Comparison of ENCODE assay signal across 8 mouse cellular contexts in genomic region chr7:12422245-12422849, GRCm38 (mm10). TPM values are rescaled to one million over a fixed set of nuclear protein-coding genes. Genes with fewer than 3 reads are reported as not detected.
A peak's percentile ranks its signal among the peaks of the same experiment; 100 is the strongest.
DNase-seq lines count a peak whose midpoint lies in the region; ATAC-seq and TF ChIP-seq lines count a peak whose summit lies in the region.

Zfp551 (minus strand) TSS chr7:12422751.

- peak within 1 kb of the TSS; percentile 6; the same call in 1 of the 2 replicates for H3K27ac ChIP-seq in forebrain, embryonic 14.5 days (ENCODE audit: low read depth, low read length)
- no peak within 1 kb of the TSS for H3K27ac ChIP-seq in liver, embryonic 15.5 days (replicated peaks)
- no peak within 1 kb of the TSS for H3K27ac ChIP-seq in neural tube, embryonic 13.5 days (replicated peaks)
- peak within 1 kb of the TSS; percentile 27 for H3K27ac ChIP-seq in testis, adult 2 months (ENCODE audit: control insufficient read depth, insufficient read depth, low read depth, low read length)

- no peaks in the 10 kb centered on the region for H3K36me3 ChIP-seq in E14TG2a.4 (ENCODE audit: insufficient read depth, low read length)
- peaks cover 5% of the 10 kb centered on the region; the same call in 1 of the 2 replicates for H3K36me3 ChIP-seq in forebrain, embryonic 14.5 days (ENCODE audit: control insufficient read depth, insufficient read depth, low read length)
- no peaks in the 10 kb centered on the region for H3K36me3 ChIP-seq in liver, embryonic 15.5 days (replicated peaks)
- peaks cover 31% of the 10 kb centered on the region for H3K36me3 ChIP-seq in neural tube, embryonic 13.5 days
- H3K36me3 ChIP-seq in testis, adult 2 months (ENCODE audit: control insufficient read depth, insufficient read depth, low read length), result no peaks in the 10 kb centered on the region

- peak; percentile 93 for ATAC-seq in forebrain, embryonic 14.5 days
- ATAC-seq in liver, embryonic 15.5 days (ENCODE audit: insufficient read depth), result peak; percentile 91
- peak; percentile 96 for ATAC-seq in neural tube, embryonic 13.5 days (ENCODE audit: low read depth)

- peak within 1 kb of the TSS; percentile 55 for H3K4me2 ChIP-seq in forebrain, embryonic 14.5 days (ENCODE audit: low read length)
- peak within 1 kb of the TSS; percentile 68 for H3K4me2 ChIP-seq in liver, embryonic 15.5 days
- peak within 1 kb of the TSS; percentile 60 for H3K4me2 ChIP-seq in neural tube, embryonic 13.5 days

- intact Hi-C loops in heart, postnatal 10 days (cut with DNase I), result loop anchor here (5.0 kb wide), 1 partner anchor 55 kb away; the partner anchor contains the start of gene Zfp606

- TF ChIP-seq CTCF in E14TG2a.4 (conservative IDR thresholded peaks at IDR 0.05; ENCODE audit: low read length), result no peak
- no peak for TF ChIP-seq CTCF in testis, adult 2 months (IDR thresholded peaks at IDR 0.05; ENCODE audit: control insufficient read depth, insufficient read depth, insufficient replicate concordance, low read depth, low read length)

- H3K9ac ChIP-seq in forebrain, embryonic 14.5 days (ENCODE audit: low read length), result peak within 1 kb of the TSS; percentile 79
- H3K9ac ChIP-seq in liver, embryonic 15.5 days, result peak within 1 kb of the TSS; percentile 52
- H3K9ac ChIP-seq in neural tube, embryonic 13.5 days, result peak within 1 kb of the TSS; percentile 83

- H3K9me3 ChIP-seq in E14TG2a.4 (ENCODE audit: low read length), result no peaks in the 10 kb centered on the region
- 0 out of 2 replicates have a peak, but pooled peaks cover 3% of the 10 kb centered on the region for H3K9me3 ChIP-seq in forebrain, embryonic 14.5 days (replicated peaks; ENCODE audit: control insufficient read depth, low read length)
- H3K9me3 ChIP-seq in liver, embryonic 15.5 days (replicated peaks), result no peaks in the 10 kb centered on the region
- 0 out of 2 replicates have a peak, but pooled peaks cover 16% of the 10 kb centered on the region for H3K9me3 ChIP-seq in neural tube, embryonic 13.5 days

- peak; percentile 39 for DNase-seq in c-Kit-positive CD71-positive TER-119-positive erythroid progenitor cells, embryonic 14.5 days (ENCODE audit: low spot score)
- peak; percentile 55 for DNase-seq in forebrain, embryonic 14.5 days (ENCODE audit: low spot score)
- peak; percentile 71 to 75 for DNase-seq in heart, postnatal 10 days
- peak; percentile 76 to 83 for DNase-seq in kidney, postnatal 4 days

- H3K4me3 ChIP-seq in E14TG2a.4 (replicated peaks; ENCODE audit: low read length), result peak within 1 kb of the TSS; percentile 79
- H3K4me3 ChIP-seq in forebrain, embryonic 14.5 days (ENCODE audit: low read depth, low read length), result peak within 1 kb of the TSS; percentile 56
- peak within 1 kb of the TSS; percentile 58 for H3K4me3 ChIP-seq in liver, embryonic 15.5 days (replicated peaks)
- peak within 1 kb of the TSS; percentile 60 for H3K4me3 ChIP-seq in neural tube, embryonic 13.5 days
- peak within 1 kb of the TSS; percentile 75 for H3K4me3 ChIP-seq in testis, adult 2 months (ENCODE audit: control insufficient read depth, low read depth, low read length)

- no peak for TF ChIP-seq POLR2A in testis, adult 2 months (IDR thresholded peaks at IDR 0.05; ENCODE audit: control insufficient read depth, low read depth, low read length)

- peaks cover 9% of the 10 kb centered on the region for H3K4me1 ChIP-seq in E14TG2a.4 (replicated peaks; ENCODE audit: low read depth, low read length)
- peaks cover 7% of the 10 kb centered on the region for H3K4me1 ChIP-seq in forebrain, embryonic 14.5 days (ENCODE audit: control insufficient read depth, insufficient read depth, low read length)
- H3K4me1 ChIP-seq in liver, embryonic 15.5 days (replicated peaks), result peaks cover 9% of the 10 kb centered on the region
- peaks cover 18% of the 10 kb centered on the region for H3K4me1 ChIP-seq in neural tube, embryonic 13.5 days (replicated peaks)
- peaks cover 4% of the 10 kb centered on the region for H3K4me1 ChIP-seq in testis, adult 2 months (ENCODE audit: control insufficient read depth, insufficient read depth, low read length)

- under 1% methylated on average over 27 of the region's 27 CpGs for WGBS in forebrain, embryonic 14.5 days
- 0% methylated on average over 27 of the region's 27 CpGs for WGBS in liver, embryonic 15.5 days (ENCODE audit: insufficient replicate concordance)
- 1% methylated on average over 27 of the region's 27 CpGs for WGBS in neural tube, embryonic 13.5 days

- no peaks in the 10 kb centered on the region for H3K27me3 ChIP-seq in E14TG2a.4 (ENCODE audit: insufficient read depth, low read length)
- no peaks in the 10 kb centered on the region for H3K27me3 ChIP-seq in forebrain, embryonic 14.5 days (replicated peaks; ENCODE audit: control insufficient read depth, insufficient read depth, low read length)
- no peaks in the 10 kb centered on the region for H3K27me3 ChIP-seq in liver, embryonic 15.5 days
- no peaks in the 10 kb centered on the region for H3K27me3 ChIP-seq in neural tube, embryonic 13.5 days
- H3K27me3 ChIP-seq in testis, adult 2 months (ENCODE audit: control insufficient read depth, insufficient read depth, low read length), result no peaks in the 10 kb centered on the region

RNA-seq across cellular contexts. Expression of gene Zfp551, which starts in this region (rescaled TPM):
- 8.4 and 11.7 TPM in 2 replicates for polyA plus RNA-seq in forebrain, embryonic 14.5 days (2014; fragmentation: Nextera tagmentation; extraction: Ambion mirVana)
- total RNA-seq in heart, postnatal 10 days (2021), result 1 to 10 TPM; 2.9 to 4.0 TPM
- polyA plus RNA-seq in liver, embryonic 15.5 days (2015; fragmentation: Nextera tagmentation; extraction: Ambion mirVana), result 0.50 and 0.67 TPM in 2 replicates
- 6.6 and 6.8 TPM in 2 replicates for polyA plus RNA-seq in neural tube, embryonic 13.5 days (2015; fragmentation: Nextera tagmentation; extraction: Ambion mirVana)
- 0.33 and 0.35 TPM in 2 replicates for polyA plus RNA-seq in testis, adult 2 months (2012; rRNA removed)

Comparison
In these comparisons a context has a peak if more than half of its experiments do, and no peak if none do; other contexts are left out.
1. Peak in ATAC-seq, H3K4me3 ChIP-seq, H3K9ac ChIP-seq and H3K4me2 ChIP-seq in liver, embryonic 15.5 days; RNA of the gene not detected or under 1 TPM.
2. H3K27ac ChIP-seq: peak in forebrain, embryonic 14.5 days (single experiment) and testis, adult 2 months (single experiment); none in liver, embryonic 15.5 days (single experiment) and neural tube, embryonic 13.5 days (single experiment).
3. Peak in every context shown above with its lines, with median percentiles within 50 percentile points of each other: H3K4me3 ChIP-seq, DNase-seq, ATAC-seq, H3K4me2 ChIP-seq and H3K9ac ChIP-seq.